Mouse (Mus musculus) midbrain, embryonic 12.5 days (tissue): ENCODE data around the gene Ip6k2. TPM values are rescaled to one million over a fixed set of nuclear protein-coding genes. Genes with fewer than 3 reads are reported as not detected.

Experiments used
- ATAC-seq: fragments of 200-750 bp; cut with Nextera tagmentation; 2 replicates; pipeline ENCODE4 v1.8.0; 2017; ENCODE audit warnings: low read depth, moderate TSS enrichment, moderate library complexity; ENCODE audit not compliant: low FRiP score
- H3K27ac ChIP-seq: fragments of 300-500 bp; sonication (generic); replicated peaks from 2 replicates; pipeline ENCODE4 v1.5.1; 2016; ENCODE audit warnings: mild to moderate bottlenecking
- H3K27me3 ChIP-seq: fragments of 300-500 bp; sonication (generic); 2 replicates; pipeline ENCODE4 v1.6.1; 2016; ENCODE audit warnings: mild to moderate bottlenecking
- H3K36me3 ChIP-seq: fragments of 300-500 bp; sonication (generic); 2 replicates; pipeline ENCODE4 v1.6.1; 2016
- H3K4me1 ChIP-seq: fragments of 300-500 bp; sonication (generic); 2 replicates; pipeline ENCODE4 v1.6.1; 2016
- H3K4me2 ChIP-seq: fragments of 300-500 bp; sonication (generic); replicated peaks from 2 replicates; pipeline ENCODE4 v1.6.1; 2016; ENCODE audit warnings: mild to moderate bottlenecking, moderate library complexity
- H3K4me3 ChIP-seq: fragments of 300-500 bp; sonication (generic); 2 replicates; pipeline ENCODE4 v1.5.1; 2016; ENCODE audit warnings: mild to moderate bottlenecking
- H3K9ac ChIP-seq: fragments of 300-500 bp; sonication (generic); replicated peaks from 2 replicates; pipeline ENCODE4 v1.6.1; 2016; ENCODE audit warnings: mild to moderate bottlenecking, moderate library complexity
- H3K9me3 ChIP-seq: fragments of 300-500 bp; sonication (generic); 2 replicates; pipeline ENCODE4 v1.6.1; 2016; ENCODE audit warnings: mild to moderate bottlenecking
- WGBS: fragments of 180-500 bp; shearing (Covaris S2); methylation state at CpG from one replicate; pipeline ENCODE4 v1.1.7; 2016; 5-methylcytosine and 5-hydroxymethylcytosine counted together
- polyA plus RNA-seq: library from polyadenylated mRNA; unstranded; fragments of >200 nt; fragmentation: Nextera tagmentation; extraction: Ambion mirVana; gene quantifications from 2 replicates; pipeline ENCODE4 v1.2.1, GENCODE M21; 2016

Gene Ip6k2
- polyA plus RNA-seq, 1 experiment from 2014 or later: 141 TPM

DNA sequence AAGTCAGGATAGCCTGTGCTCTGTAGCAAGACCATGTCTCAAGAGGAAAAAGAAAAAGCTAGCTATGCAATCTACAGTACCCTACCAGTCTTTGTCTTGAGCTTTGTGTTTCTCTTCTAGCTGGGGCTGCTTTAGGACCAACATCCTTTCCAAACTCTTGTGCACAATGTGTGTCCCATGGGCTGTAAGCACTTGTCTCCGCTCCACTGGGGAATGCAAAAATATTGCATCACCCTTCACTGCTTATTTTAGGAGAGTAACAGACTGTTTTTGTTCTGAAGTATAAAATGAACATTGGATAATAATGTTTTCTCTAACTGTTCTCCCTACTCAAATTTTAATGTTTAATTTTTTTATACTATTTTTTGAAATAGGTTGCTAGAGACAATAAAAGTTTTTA lies 2.9 kb downstream of the Ip6k2 start:
- Histone ChIP-seq H3K9me3 (no peaks in the 10 kb centered on the region), H3K27ac (no peak overlapping the region), H3K4me2 (peak overlapping the region; percentile 73), H3K9ac (no peak overlapping the region), H3K27me3 (no peaks in the 10 kb centered on the region), H3K4me1 (peaks cover 67% of the 10 kb centered on the region), H3K4me3 (peak overlapping the region; percentile 85), H3K36me3 (peaks cover 5% of the 10 kb centered on the region; the same call in 1 of the 2 replicates)
- WGBS: 91% methylated on average over 1 of the region's 1 CpGs
- ATAC-seq: no peak

DNA sequence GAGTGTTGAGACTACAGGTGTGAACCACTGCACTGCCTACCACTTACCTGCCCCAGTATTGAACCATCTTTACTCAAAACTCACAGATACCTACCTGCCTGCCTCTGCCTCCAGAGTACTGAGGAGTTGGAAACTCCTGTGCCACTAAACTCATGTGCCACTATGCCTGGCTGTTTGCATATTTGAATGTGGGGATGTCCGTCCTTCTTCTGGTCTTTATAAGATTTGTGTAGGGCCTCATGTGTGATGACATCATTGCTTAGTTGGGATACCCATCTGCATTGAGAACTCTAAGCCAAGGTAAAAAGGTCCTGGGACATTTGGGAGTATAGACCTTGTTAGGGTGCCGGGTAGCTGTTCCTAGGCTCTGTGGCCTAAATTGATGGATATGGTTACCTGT lies 3.5 kb downstream of the Ip6k2 start:
- Histone ChIP-seq H3K4me2 (peak overlapping the region; percentile 18; the same call in 1 of the 2 replicates), H3K9me3 (no peaks in the 10 kb centered on the region), H3K4me3 (peak overlapping the region; percentile 12; the same call in 1 of the 2 replicates), H3K36me3 (peaks cover 5% of the 10 kb centered on the region; the same call in 1 of the 2 replicates), H3K27ac (no peak overlapping the region), H3K4me1 (peaks cover 68% of the 10 kb centered on the region), H3K27me3 (no peaks in the 10 kb centered on the region), H3K9ac (no peak overlapping the region)
- 93% methylated on average over 2 of the region's 2 CpGs for WGBS
- ATAC-seq: no peak

GRCm38 (mm10) chr9:108788713-108789112 lies 5.1 kb downstream of the Ip6k2 start:
- peaks cover 71% of the 10 kb centered on the region for H3K4me1 ChIP-seq
- H3K27me3 ChIP-seq: no peaks in the 10 kb centered on the region
- ATAC-seq: no peak
- H3K9ac ChIP-seq: no peak overlapping the region
- whole genome bisulfite sequencing: 81% methylated on average over 3 of the region's 3 CpGs
- no peaks in the 10 kb centered on the region for H3K9me3 ChIP-seq
- H3K4me2 ChIP-seq: peak overlapping the region; percentile 7; the same call in 1 of the 2 replicates
- peaks cover 5% of the 10 kb centered on the region; the same call in 1 of the 2 replicates for H3K36me3 ChIP-seq
- H3K27ac ChIP-seq: no peak overlapping the region
- H3K4me3 ChIP-seq: no peak overlapping the region

DNA sequence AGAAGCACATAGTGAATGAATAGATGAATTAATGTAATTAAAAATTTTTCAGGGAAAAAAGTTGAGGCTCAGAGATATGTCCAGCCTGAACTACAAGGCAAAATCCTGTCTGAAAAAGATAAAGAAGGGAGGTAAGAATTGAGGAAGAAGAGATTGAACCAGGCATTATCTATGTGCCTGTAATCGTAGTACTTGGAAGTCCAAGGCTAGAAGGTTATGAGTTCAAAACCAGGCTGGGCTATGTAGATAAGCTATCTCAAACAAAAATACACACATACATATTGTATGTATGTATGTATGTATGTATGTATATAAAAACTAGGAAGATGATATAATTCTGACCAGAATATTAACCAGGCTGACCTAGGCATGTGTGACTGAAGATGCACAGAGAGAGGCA lies 8.7 kb downstream of the Ip6k2 start:
- Histone ChIP-seq H3K27me3 (no peaks in the 10 kb centered on the region), H3K4me2 (no peak overlapping the region), H3K4me3 (no peak overlapping the region), H3K9me3 (no peaks in the 10 kb centered on the region), H3K36me3 (peaks cover 17% of the 10 kb centered on the region), H3K27ac (no peak overlapping the region), H3K9ac (0 out of 2 replicates have a peak overlapping the region, but pooled peaks have one; percentile 20), H3K4me1 (peaks cover 77% of the 10 kb centered on the region)
- WGBS: 93% methylated on average over 1 of the region's 1 CpGs
- no peak for ATAC-seq

GRCm38 (mm10) chr9:108792730-108793129 lies 9.1 kb downstream of the Ip6k2 start:
- Histone ChIP-seq H3K27me3 (no peaks in the 10 kb centered on the region), H3K36me3 (peaks cover 21% of the 10 kb centered on the region), H3K4me1 (peaks cover 73% of the 10 kb centered on the region), H3K4me3 (no peak overlapping the region), H3K9ac (0 out of 2 replicates have a peak overlapping the region, but pooled peaks have one; percentile 20), H3K9me3 (no peaks in the 10 kb centered on the region), H3K27ac (no peak overlapping the region), H3K4me2 (no peak overlapping the region)
- 63% methylated on average over 3 of the region's 3 CpGs for WGBS
- no peak for ATAC-seq

DNA sequence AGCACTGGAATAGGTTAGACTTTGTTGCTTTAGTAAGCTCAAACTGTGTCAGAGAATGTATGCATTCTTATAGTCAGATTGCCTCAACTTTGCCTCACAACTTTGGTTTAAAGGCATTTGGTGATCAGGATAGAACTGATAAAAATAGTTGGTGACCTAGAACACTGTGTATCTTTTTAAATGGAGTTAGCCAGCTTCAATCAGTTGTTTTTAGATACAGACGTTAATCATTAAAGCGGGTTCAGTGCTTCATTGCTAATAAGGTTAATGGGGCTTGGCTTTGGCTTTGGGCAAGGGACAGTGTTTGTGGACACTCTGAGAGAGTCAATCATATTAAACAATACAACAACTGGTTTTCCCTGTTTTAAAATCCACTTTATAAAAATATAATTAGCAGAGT lies 11.7 kb downstream of the Ip6k2 start:
- H3K27ac ChIP-seq: no peak overlapping the region
- H3K9ac ChIP-seq: no peak overlapping the region
- ATAC-seq: no peak
- WGBS: 70% methylated on average over 2 of the region's 2 CpGs
- no peak overlapping the region for H3K4me3 ChIP-seq
- no peaks in the 10 kb centered on the region for H3K27me3 ChIP-seq
- H3K4me1 ChIP-seq: peaks cover 52% of the 10 kb centered on the region
- H3K9me3 ChIP-seq: no peaks in the 10 kb centered on the region
- peaks cover 45% of the 10 kb centered on the region for H3K36me3 ChIP-seq
- H3K4me2 ChIP-seq: no peak overlapping the region

DNA sequence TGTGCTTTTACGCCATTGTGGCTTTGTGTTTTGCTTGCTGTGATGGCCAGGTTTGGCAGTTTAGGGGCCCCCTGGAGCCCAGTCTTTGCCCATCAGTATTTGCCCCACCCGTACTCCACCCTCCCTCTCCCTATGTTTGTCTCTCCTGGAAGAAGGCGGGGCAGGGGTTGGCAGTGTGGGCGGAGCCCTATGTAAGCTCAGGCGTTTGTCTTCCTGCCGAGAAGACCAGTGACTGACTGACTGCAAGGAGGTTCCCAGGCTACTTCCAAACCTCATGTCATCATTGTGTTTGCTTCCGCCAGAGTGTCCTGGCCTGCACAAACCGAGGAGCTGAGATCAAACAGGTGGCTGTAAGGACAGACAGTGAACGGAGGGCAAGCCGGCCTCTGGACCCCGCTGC lies 12.2 kb downstream of the Ip6k2 start:
- H3K27ac ChIP-seq: peak overlapping the region; percentile 25; the same call in 1 of the 2 replicates
- H3K9me3 ChIP-seq: no peaks in the 10 kb centered on the region
- H3K4me1 ChIP-seq: peaks cover 52% of the 10 kb centered on the region
- no peak overlapping the region for H3K4me3 ChIP-seq
- WGBS: 39% methylated on average over 11 of the region's 11 CpGs
- H3K4me2 ChIP-seq: peak overlapping the region; percentile 25; the same call in 1 of the 2 replicates
- H3K9ac ChIP-seq: no peak overlapping the region
- no peaks in the 10 kb centered on the region for H3K27me3 ChIP-seq
- peak; percentile 30; the same call in 1 of the 2 replicates for ATAC-seq
- peaks cover 48% of the 10 kb centered on the region for H3K36me3 ChIP-seq

DNA sequence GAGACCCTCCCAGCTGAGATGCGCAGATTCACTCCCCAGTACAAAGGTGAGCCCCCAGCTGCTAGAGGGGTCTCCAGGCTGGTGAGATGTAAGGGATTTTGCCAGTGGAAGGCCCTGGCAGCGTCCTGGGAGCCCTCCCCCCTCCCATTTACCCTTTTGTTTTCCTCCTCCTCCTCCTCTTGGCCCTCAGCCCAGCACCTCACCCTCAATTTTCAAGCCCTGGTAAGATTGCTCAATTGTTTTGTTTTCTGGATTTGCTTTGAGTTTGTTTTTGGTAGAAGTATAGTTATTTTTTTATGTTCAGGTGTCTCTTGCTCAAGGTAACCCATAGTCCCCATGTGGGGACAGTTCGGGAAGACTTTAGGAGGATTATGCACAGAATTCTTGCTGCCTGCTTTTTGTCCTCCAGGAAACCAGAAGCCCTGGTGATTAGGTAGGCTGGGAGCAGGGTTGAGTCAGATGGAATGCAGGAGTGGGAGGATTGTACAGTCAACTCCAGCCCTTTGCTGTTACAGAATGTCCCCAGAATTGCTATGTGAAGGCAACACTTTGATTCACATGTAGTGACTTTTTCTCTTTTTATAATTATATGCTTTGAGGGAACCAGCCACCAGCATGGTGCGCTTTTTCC lies 12.9 kb downstream of the Ip6k2 start:
- peaks cover 48% of the 10 kb centered on the region for H3K4me1 ChIP-seq
- no peaks in the 10 kb centered on the region for H3K27me3 ChIP-seq
- ATAC-seq: no peak
- no peak overlapping the region for H3K4me2 ChIP-seq
- peaks cover 54% of the 10 kb centered on the region for H3K36me3 ChIP-seq
- no peak overlapping the region for H3K9ac ChIP-seq
- 72% methylated on average over 4 of the region's 4 CpGs for WGBS
- H3K4me3 ChIP-seq: no peak overlapping the region
- H3K9me3 ChIP-seq: no peaks in the 10 kb centered on the region
- peak overlapping the region; percentile 25; the same call in 1 of the 2 replicates for H3K27ac ChIP-seq

- Histone ChIP-seq H3K9me3 (no peaks in the 10 kb centered on the region), H3K27ac (no peak overlapping the region), H3K4me1 (peaks cover 41% of the 10 kb centered on the region), H3K4me3 (no peak overlapping the region), H3K4me2 (no peak overlapping the region), H3K36me3 (peaks cover 64% of the 10 kb centered on the region), H3K27me3 (no peaks in the 10 kb centered on the region), H3K9ac (no peak overlapping the region)
- WGBS: 95% methylated on average over 7 of the region's 7 CpGs
- ATAC-seq: no peak
These were observed 13.9 kb downstream of the Ip6k2 start for GRCm38 (mm10) chr9:108797477-108797876.

- no peaks in the 10 kb centered on the region for H3K27me3 ChIP-seq
- H3K4me3 ChIP-seq: no peak overlapping the region
- no peaks in the 10 kb centered on the region for H3K9me3 ChIP-seq
- no peak overlapping the region for H3K4me2 ChIP-seq
- no peak for ATAC-seq
- 86% methylated on average over 5 of the region's 5 CpGs for WGBS
- no peak overlapping the region for H3K27ac ChIP-seq
- H3K4me1 ChIP-seq: peaks cover 30% of the 10 kb centered on the region
- no peak overlapping the region for H3K9ac ChIP-seq
- H3K36me3 ChIP-seq: peaks cover 75% of the 10 kb centered on the region
These were observed 15.0 kb downstream of the Ip6k2 start for GRCm38 (mm10) chr9:108798508-108799075.

GRCm38 (mm10) chr9:108799564-108799963 lies 16.0 kb downstream of the Ip6k2 start:
- no peaks in the 10 kb centered on the region for H3K9me3 ChIP-seq
- no peaks in the 10 kb centered on the region for H3K27me3 ChIP-seq
- no peak for ATAC-seq
- peaks cover 21% of the 10 kb centered on the region for H3K4me1 ChIP-seq
- H3K9ac ChIP-seq: no peak overlapping the region
- no peak overlapping the region for H3K4me2 ChIP-seq
- peaks cover 85% of the 10 kb centered on the region for H3K36me3 ChIP-seq
- WGBS: 85% methylated on average over 3 of the region's 3 CpGs
- no peak overlapping the region for H3K27ac ChIP-seq
- H3K4me3 ChIP-seq: no peak overlapping the region

GRCm38 (mm10) chr9:108805768-108806167 lies 22.2 kb downstream of the Ip6k2 start:
- no peak for ATAC-seq
- H3K4me3 ChIP-seq: no peak overlapping the region
- WGBS: 91% methylated on average over 8 of the region's 8 CpGs
- no peaks in the 10 kb centered on the region for H3K27me3 ChIP-seq
- H3K4me2 ChIP-seq: no peak overlapping the region
- H3K9ac ChIP-seq: no peak overlapping the region
- peaks cover 66% of the 10 kb centered on the region for H3K36me3 ChIP-seq
- peaks cover 13% of the 10 kb centered on the region for H3K4me1 ChIP-seq
- no peak overlapping the region for H3K27ac ChIP-seq
- H3K9me3 ChIP-seq: no peaks in the 10 kb centered on the region
